Mouse (Mus musculus): ENCODE results near the gene 4931428F04Rik.

- TF ChIP-seq POLR2A (IDR thresholded peaks at IDR 0.05; ENCODE audit: extremely low read depth, insufficient read depth, low read length) (no peak), CTCF (IDR thresholded peaks at IDR 0.05; ENCODE audit: low read depth, low read length) (no peak)
Observed at GRCm38 (mm10) chr8:105332523-105332922, 42.9 kb upstream of the 4931428F04Rik start.
